Mouse (Mus musculus) heart, adult 2 months (tissue): Measurements from ENCODE around the gene Fgd6.

Source experiments
- CTCF ChIP-seq: fragments of 200-600 bp; IDR thresholded peaks from 2 replicates; pipeline ENCODE4 v1.8.1; 2022; ENCODE audit warnings: antibody characterized with exemption, mild to moderate bottlenecking, moderate library complexity
- EP300 ChIP-seq: fragments of 200-500 bp; IDR thresholded peaks from 2 replicates; pipeline ENCODE4 v1.6.1; 2011; ENCODE audit warnings: low read depth, low read length, control low read depth; ENCODE audit not compliant: insufficient read depth
- POLR2A ChIP-seq: fragments of 200-500 bp; IDR thresholded peaks from 2 replicates; pipeline ENCODE4 v1.6.1; 2011; ENCODE audit warnings: mild to moderate bottlenecking, low read depth, low read length, control low read depth; ENCODE audit not compliant: insufficient read depth

- TF ChIP-seq POLR2A (no peak), CTCF (no peak), EP300 (no peak)
Measured at GRCm38 (mm10) chr10:94031164-94031563, 4.6 kb upstream of the Fgd6 start.
